Mouse (Mus musculus): Measurements from ENCODE around the gene Ubtf.

Ubtf gene

GRCm38 (mm10) chr11:102317298-102317900 lies 2.1 kb downstream of the Ubtf start:
- DNase-seq, result peak in 1 of 2 experiments; percentile 41

GRCm38 (mm10) chr11:102316572-102317297 lies 2.8 kb downstream of the Ubtf start:
- peak; percentile 91 to 92 for DNase-seq

- no peak for DNase-seq
Observed at GRCm38 (mm10) chr11:102315690-102316571, 3.6 kb downstream of the Ubtf start.

GRCm38 (mm10) chr11:102314321-102314720 lies 5.2 kb downstream of the Ubtf start:
- DNase-seq, result no peak

- DNase-seq, result no peak
Observed at GRCm38 (mm10) chr11:102312586-102312985, 7.0 kb downstream of the Ubtf start.

- no peak for DNase-seq
Observed at GRCm38 (mm10) chr11:102311966-102312365, 7.6 kb downstream of the Ubtf start.

- DNase-seq, result no peak
Observed at GRCm38 (mm10) chr11:102310768-102311695, 8.5 kb downstream of the Ubtf start.

GRCm38 (mm10) chr11:102309821-102310617 lies 9.5 kb downstream of the Ubtf start:
- DNase-seq, result no peak

- peak; percentile 96 to 97 for DNase-seq
Observed at GRCm38 (mm10) chr11:102308979-102309378, 10.6 kb downstream of the Ubtf start.

- DNase-seq, result no peak
Observed at GRCm38 (mm10) chr11:102308104-102308503, 11.4 kb downstream of the Ubtf start.

- DNase-seq, result no peak
Observed at GRCm38 (mm10) chr11:102305359-102305758, 14.2 kb downstream of the Ubtf start.

GRCm38 (mm10) chr11:102304141-102304540 lies 15.4 kb downstream of the Ubtf start:
- DNase-seq, result no peak

GRCm38 (mm10) chr11:102299839-102300238 lies 19.7 kb downstream of the Ubtf start:
- peak in 1 of 2 experiments; percentile 78 for DNase-seq

- DNase-seq, result peak in 1 of 2 experiments; percentile 42
Observed at GRCm38 (mm10) chr11:102297577-102298556, 21.7 kb downstream of the Ubtf start.

- DNase-seq, result peak; percentile 98 to 99
Observed at GRCm38 (mm10) chr11:102296491-102297472, 22.8 kb downstream of the Ubtf start, which contains the start of gene Atxn7l3. TSS of gene Atxn7l3 (minus strand) at chr11:102296631.

- DNase-seq, result no peak
Observed at GRCm38 (mm10) chr11:102295598-102296471, 23.7 kb downstream of the Ubtf start.

- no peak for DNase-seq
Observed at GRCm38 (mm10) chr11:102294887-102295597, 24.5 kb downstream of the Ubtf start.
